Mouse (Mus musculus): ENCODE results near the gene Prkg1. TPM values are rescaled to one million over a fixed set of nuclear protein-coding genes. Genes with fewer than 3 reads are reported as not detected.

The Prkg1 gene
- polyA plus RNA-seq, 1 experiment: 23.3 TPM

- Histone ChIP-seq H3K4me3 (ENCODE audit: insufficient read depth, low read length) (no peak overlapping the region), H3K4me1 (ENCODE audit: control insufficient read depth, insufficient read depth, low read length) (no peaks in the 10 kb centered on the region), H3K27ac (ENCODE audit: insufficient read depth, low read length) (no peak overlapping the region)
- TF ChIP-seq POLR2A (IDR thresholded peaks at IDR 0.05; ENCODE audit: low read depth, low read length): no peak
- no peak for TF ChIP-seq CTCF (IDR thresholded peaks at IDR 0.05; ENCODE audit: borderline replicate concordance, insufficient read depth, low read length)
Measured at GRCm38 (mm10) chr19:30691258-30691657, 1073.6 kb downstream of the Prkg1 start.

- no peak for TF ChIP-seq POLR2A (IDR thresholded peaks at IDR 0.05; ENCODE audit: low read depth, low read length)
- Histone ChIP-seq H3K27ac (ENCODE audit: insufficient read depth, low read length) (no peak overlapping the region), H3K4me1 (ENCODE audit: control insufficient read depth, insufficient read depth, low read length) (no peaks in the 10 kb centered on the region), H3K4me3 (ENCODE audit: insufficient read depth, low read length) (no peak overlapping the region)
Measured at GRCm38 (mm10) chr19:30690691-30691090, 1074.1 kb downstream of the Prkg1 start.

DNA sequence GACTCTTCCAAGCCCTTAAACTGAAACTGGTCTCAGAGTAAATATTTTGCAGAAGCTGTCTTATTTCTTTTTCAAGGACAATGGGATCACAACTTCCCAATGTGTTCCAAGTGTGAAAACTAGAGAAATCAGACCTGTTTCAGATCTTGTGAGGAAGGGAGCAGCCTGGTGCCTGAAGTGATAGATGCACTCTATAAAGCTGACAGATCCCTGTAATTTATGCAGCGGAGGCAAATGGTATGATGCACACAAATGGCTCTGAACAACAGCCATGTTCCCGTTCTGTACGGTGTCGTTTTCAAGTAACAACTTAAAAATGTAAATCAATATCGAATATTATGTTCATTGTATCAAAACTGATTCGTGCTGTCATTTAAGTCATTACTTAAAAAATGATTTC, 1076.9 kb downstream of the Prkg1 start:
- Histone ChIP-seq H3K27ac (ENCODE audit: insufficient read depth, low read length) (no peak overlapping the region), H3K4me3 (ENCODE audit: insufficient read depth, low read length) (no peak overlapping the region), H3K4me1 (ENCODE audit: control insufficient read depth, insufficient read depth, low read length) (no peaks in the 10 kb centered on the region)
- TF ChIP-seq POLR2A (IDR thresholded peaks at IDR 0.05; ENCODE audit: low read depth, low read length) (no peak), CTCF (IDR thresholded peaks at IDR 0.05; ENCODE audit: borderline replicate concordance, insufficient read depth, low read length) (no peak)

- TF ChIP-seq CTCF (IDR thresholded peaks at IDR 0.05; ENCODE audit: borderline replicate concordance, insufficient read depth, low read length) (no peak), POLR2A (IDR thresholded peaks at IDR 0.05; ENCODE audit: low read depth, low read length) (no peak)
Measured at GRCm38 (mm10) chr19:30676308-30676707, 1088.5 kb downstream of the Prkg1 start.

DNA sequence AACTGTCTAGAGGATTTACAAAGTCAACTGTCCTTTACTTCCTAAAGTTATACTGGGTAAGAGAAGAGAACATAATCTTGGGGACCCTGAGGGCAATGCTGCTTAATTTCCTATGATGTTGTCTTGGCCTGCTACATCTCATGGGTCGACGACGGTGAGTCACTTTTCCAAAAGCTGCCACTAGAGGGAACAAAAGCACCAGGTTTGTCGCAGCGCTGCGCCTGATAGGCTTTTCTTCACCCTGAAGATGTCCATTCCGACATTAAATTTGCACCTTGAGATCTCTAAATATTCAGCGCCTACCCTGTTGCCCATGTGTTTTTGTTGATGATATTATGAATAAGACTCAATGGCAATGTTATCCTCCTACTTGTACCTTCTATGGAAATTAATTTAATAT, 1100.6 kb downstream of the Prkg1 start:
- H3K4me1 ChIP-seq (ENCODE audit: control insufficient read depth, insufficient read depth, low read length): no peaks in the 10 kb centered on the region
- no peak overlapping the region for H3K4me3 ChIP-seq (ENCODE audit: insufficient read depth, low read length)
- H3K27ac ChIP-seq (ENCODE audit: insufficient read depth, low read length): no peak overlapping the region
- TF ChIP-seq POLR2A (IDR thresholded peaks at IDR 0.05; ENCODE audit: low read depth, low read length) (no peak), CTCF (IDR thresholded peaks at IDR 0.05; ENCODE audit: borderline replicate concordance, insufficient read depth, low read length) (peak; percentile 67)

More at GRCm38 (mm10) chr19:30676308-30676707, 1088.5 kb downstream of the Prkg1 start:
- H3K4me1 ChIP-seq (ENCODE audit: control insufficient read depth, insufficient read depth, low read length): no peaks in the 10 kb centered on the region
- H3K27ac ChIP-seq (ENCODE audit: insufficient read depth, low read length): no peak overlapping the region
- H3K4me3 ChIP-seq (ENCODE audit: insufficient read depth, low read length): no peak overlapping the region

GRCm38 (mm10) chr19:30642629-30643170, 1122.1 kb downstream of the Prkg1 start:
- H3K4me1 ChIP-seq (ENCODE audit: control insufficient read depth, insufficient read depth, low read length): no peaks in the 10 kb centered on the region
- H3K4me3 ChIP-seq (ENCODE audit: insufficient read depth, low read length): no peak overlapping the region
- TF ChIP-seq POLR2A (IDR thresholded peaks at IDR 0.05; ENCODE audit: low read depth, low read length) (no peak), CTCF (IDR thresholded peaks at IDR 0.05; ENCODE audit: borderline replicate concordance, insufficient read depth, low read length) (no peak)
- H3K27ac ChIP-seq (ENCODE audit: insufficient read depth, low read length): no peak overlapping the region

GRCm38 (mm10) chr19:30637471-30637870, 1127.4 kb downstream of the Prkg1 start:
- Histone ChIP-seq H3K4me3 (ENCODE audit: insufficient read depth, low read length) (no peak overlapping the region), H3K27ac (ENCODE audit: insufficient read depth, low read length) (no peak overlapping the region), H3K4me1 (ENCODE audit: control insufficient read depth, insufficient read depth, low read length) (no peaks in the 10 kb centered on the region)
- TF ChIP-seq POLR2A (IDR thresholded peaks at IDR 0.05; ENCODE audit: low read depth, low read length) (no peak), CTCF (IDR thresholded peaks at IDR 0.05; ENCODE audit: borderline replicate concordance, insufficient read depth, low read length) (no peak)

DNA sequence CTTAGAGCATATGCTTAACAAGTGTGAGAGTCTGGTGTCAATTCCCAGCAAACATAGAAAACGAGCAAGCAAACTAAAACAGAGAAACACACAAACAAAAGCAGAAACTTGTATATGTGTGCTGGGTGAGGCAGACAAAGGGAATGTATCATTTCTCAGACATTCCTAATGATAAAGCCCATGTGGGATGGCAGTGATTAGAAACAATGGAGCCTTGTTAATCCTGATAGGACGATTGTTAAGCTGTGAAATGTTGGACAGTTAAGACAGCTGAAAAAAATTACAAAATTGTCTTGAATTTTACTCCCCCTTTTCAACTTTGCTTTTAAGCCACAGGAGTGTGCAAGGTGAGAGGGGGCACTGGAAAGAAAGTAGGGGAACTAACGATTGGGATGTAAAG, 1133.8 kb downstream of the Prkg1 start:
- TF ChIP-seq CTCF (IDR thresholded peaks at IDR 0.05; ENCODE audit: borderline replicate concordance, insufficient read depth, low read length) (no peak), POLR2A (IDR thresholded peaks at IDR 0.05; ENCODE audit: low read depth, low read length) (no peak)
- H3K4me1 ChIP-seq (ENCODE audit: control insufficient read depth, insufficient read depth, low read length): no peaks in the 10 kb centered on the region
- no peak overlapping the region for H3K4me3 ChIP-seq (ENCODE audit: insufficient read depth, low read length)
- H3K27ac ChIP-seq (ENCODE audit: insufficient read depth, low read length): no peak overlapping the region

DNA sequence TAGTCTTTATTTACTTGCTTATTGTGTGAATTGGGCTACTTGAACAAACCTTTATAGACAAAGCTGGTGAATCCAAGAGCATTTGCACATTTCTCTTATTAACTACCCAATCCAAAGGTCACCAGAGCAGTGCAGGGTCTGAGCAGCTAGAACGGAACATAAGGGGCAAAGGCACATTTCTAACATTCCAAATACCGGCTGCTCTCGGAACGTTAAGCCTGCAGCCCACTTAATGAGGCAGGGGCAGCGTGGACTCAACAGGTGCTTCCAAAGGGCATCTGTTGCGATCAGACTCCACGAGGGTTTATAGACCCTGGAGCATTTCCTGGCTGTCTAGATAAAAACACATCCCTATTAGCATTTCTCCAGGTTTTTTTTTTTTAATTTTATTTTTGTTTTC, 1138.8 kb downstream of the Prkg1 start:
- TF ChIP-seq CTCF (IDR thresholded peaks at IDR 0.05; ENCODE audit: borderline replicate concordance, insufficient read depth, low read length) (no peak), POLR2A (IDR thresholded peaks at IDR 0.05; ENCODE audit: low read depth, low read length) (no peak)
- Histone ChIP-seq H3K27ac (ENCODE audit: insufficient read depth, low read length) (no peak overlapping the region), H3K4me1 (ENCODE audit: control insufficient read depth, insufficient read depth, low read length) (no peaks in the 10 kb centered on the region), H3K4me3 (ENCODE audit: insufficient read depth, low read length) (no peak overlapping the region)

DNA sequence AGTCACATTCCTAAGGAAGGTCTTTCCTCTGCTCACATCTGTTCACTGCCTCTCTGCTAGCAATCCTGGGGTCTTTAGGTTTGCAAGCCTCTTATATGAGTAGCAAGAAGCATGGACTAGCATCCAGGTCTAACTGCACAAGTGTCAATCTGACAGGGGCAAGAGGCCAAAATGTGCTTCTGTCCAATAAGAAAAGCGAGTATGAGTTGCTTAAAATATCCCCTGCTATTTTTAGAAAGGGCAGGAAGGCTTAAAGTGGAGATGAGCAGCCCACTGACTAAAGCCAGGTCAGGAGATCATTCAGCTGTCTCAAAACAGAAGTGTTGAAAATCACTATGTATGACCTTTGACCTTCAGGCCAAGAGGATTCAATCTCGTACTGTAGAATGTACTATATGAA, 1139.4 kb downstream of the Prkg1 start:
- TF ChIP-seq CTCF (IDR thresholded peaks at IDR 0.05; ENCODE audit: borderline replicate concordance, insufficient read depth, low read length): no peak
- TF ChIP-seq POLR2A (IDR thresholded peaks at IDR 0.05; ENCODE audit: low read depth, low read length): no peak
- H3K27ac ChIP-seq (ENCODE audit: insufficient read depth, low read length): no peak overlapping the region
- no peak overlapping the region for H3K4me3 ChIP-seq (ENCODE audit: insufficient read depth, low read length)
- H3K4me1 ChIP-seq (ENCODE audit: control insufficient read depth, insufficient read depth, low read length): no peaks in the 10 kb centered on the region

DNA sequence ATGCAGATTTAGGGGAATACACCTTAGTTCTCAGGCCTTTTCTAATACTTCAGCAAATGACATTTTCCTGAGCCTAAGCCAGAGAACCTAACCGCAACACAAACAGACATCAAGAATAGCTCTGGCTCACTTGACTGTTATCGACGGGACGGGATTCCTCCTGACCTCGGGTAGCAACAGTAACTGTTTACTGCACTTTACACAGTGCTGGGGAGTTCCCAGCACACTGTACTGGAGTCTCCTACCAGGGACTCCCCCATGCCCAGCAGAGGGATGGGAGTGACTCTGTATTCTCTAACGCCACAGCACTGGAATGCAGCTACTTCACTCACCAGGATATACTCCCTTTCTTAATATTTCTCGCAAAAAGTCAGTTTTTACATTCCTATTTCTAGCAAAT, 1141.2 kb downstream of the Prkg1 start:
- no peak for TF ChIP-seq POLR2A (IDR thresholded peaks at IDR 0.05; ENCODE audit: low read depth, low read length)
- TF ChIP-seq CTCF (IDR thresholded peaks at IDR 0.05; ENCODE audit: borderline replicate concordance, insufficient read depth, low read length): no peak
- no peak overlapping the region for H3K4me3 ChIP-seq (ENCODE audit: insufficient read depth, low read length)
- H3K27ac ChIP-seq (ENCODE audit: insufficient read depth, low read length): no peak overlapping the region
- no peaks in the 10 kb centered on the region for H3K4me1 ChIP-seq (ENCODE audit: control insufficient read depth, insufficient read depth, low read length)
